Mouse (Mus musculus) C2C12 (cell line): ENCODE results near the gene BC003965.

Experiments
- CEBPB ChIP-seq: IDR thresholded peaks from one replicate; pipeline ENCODE4 v1.6.1; 2011; ENCODE audit warnings: low read depth, mild to moderate bottlenecking, control low read depth, moderate library complexity
- CTCF ChIP-seq: IDR thresholded peaks from one replicate; pipeline ENCODE4 v1.5.1; 2011; ENCODE audit not compliant: control insufficient read depth, insufficient read depth, insufficient read length
- MAX ChIP-seq: IDR thresholded peaks from one replicate; pipeline ENCODE4 v1.6.1; 2011; ENCODE audit warnings: mild to moderate bottlenecking, control low read depth
- USF1 ChIP-seq: IDR thresholded peaks from one replicate; pipeline ENCODE4 v1.6.1; 2011; ENCODE audit warnings: low read depth, mild to moderate bottlenecking, control low read depth, moderate library complexity

- TF ChIP-seq CTCF: no peak
- no peak for TF ChIP-seq CEBPB
- TF ChIP-seq MAX: no peak
- TF ChIP-seq USF1: no peak
Measured at GRCm38 (mm10) chr17:25164770-25165169, 19.6 kb upstream of the BC003965 start.
